Mouse (Mus musculus) limb, embryonic 14.5 days (tissue): ENCODE measurements around the gene Il17ra. TPM values are rescaled to one million over a fixed set of nuclear protein-coding genes. Genes with fewer than 3 reads are reported as not detected.

Source experiments
- ATAC-seq: fragments of 200-750 bp; cut with Nextera tagmentation; 2 replicates; pipeline ENCODE4 v1.8.0; 2017; ENCODE audit warnings: low read depth, moderate number of reproducible peaks, moderate TSS enrichment; ENCODE audit not compliant: low FRiP score
- DNase-seq: peaks from one replicate; pipeline ENCODE4 v3.0.0-alpha.2; 2015; ENCODE audit warnings: low spot score
- H3K27ac ChIP-seq: fragments of 300-500 bp; sonication (generic); replicated peaks from 2 replicates; pipeline ENCODE4 v1.5.1; 2014; ENCODE audit warnings: low read depth, mild to moderate bottlenecking, low read length, moderate library complexity, mixed read lengths
- H3K27me3 ChIP-seq: fragments of 300-500 bp; sonication (generic); 2 replicates; pipeline ENCODE4 v1.6.1; 2014; ENCODE audit warnings: low read length, mixed read lengths; ENCODE audit not compliant: control insufficient read depth, insufficient read depth
- H3K36me3 ChIP-seq: fragments of 300-500 bp; sonication (generic); 2 replicates; pipeline ENCODE4 v1.6.1; 2014; ENCODE audit warnings: mild to moderate bottlenecking, low read length, moderate library complexity, mixed read lengths; ENCODE audit not compliant: control insufficient read depth, insufficient read depth
- H3K4me1 ChIP-seq: fragments of 300-500 bp; sonication (generic); 2 replicates; pipeline ENCODE4 v1.6.1; 2014; ENCODE audit warnings: antibody characterized with exemption, low read length, mixed read lengths; ENCODE audit not compliant: control insufficient read depth, insufficient read depth
- H3K4me2 ChIP-seq: fragments of 300-500 bp; sonication (generic); replicated peaks from 2 replicates; pipeline ENCODE4 v1.6.1; 2014; ENCODE audit warnings: low read depth, mild to moderate bottlenecking, low read length, moderate library complexity; ENCODE audit not compliant: severe bottlenecking
- H3K4me3 ChIP-seq: fragments of 300-500 bp; sonication (generic); replicated peaks from 2 replicates; pipeline ENCODE4 v1.5.1; 2014; ENCODE audit warnings: low read length
- H3K9ac ChIP-seq: fragments of 300-500 bp; sonication (generic); 2 replicates; pipeline ENCODE4 v1.6.1; 2014; ENCODE audit warnings: mild to moderate bottlenecking, low read depth, low read length, moderate library complexity; ENCODE audit not compliant: severe bottlenecking
- H3K9me3 ChIP-seq: fragments of 300-500 bp; sonication (generic); 2 replicates; pipeline ENCODE4 v1.6.1; 2016; ENCODE audit warnings: low read length; ENCODE audit not compliant: control insufficient read depth
- POLR2A ChIP-seq: fragments of 200-500 bp; IDR thresholded peaks from 2 replicates; pipeline ENCODE4 v1.8.0; 2012; ENCODE audit warnings: inconsistent platforms, mild to moderate bottlenecking, moderate library complexity, borderline replicate concordance; ENCODE audit not compliant: insufficient read depth, insufficient read length; ENCODE audit errors: extremely low read depth
- WGBS: fragments of 180-500 bp; shearing (Covaris S2); extraction: QIAGEN DNeasy Blood & Tissue Kit; methylation state at CpG from one replicate; pipeline ENCODE4 v1.1.7; 2014; 5-methylcytosine and 5-hydroxymethylcytosine counted together
- polyA plus RNA-seq, 2 experiments: library from polyadenylated mRNA; depleted of rRNA in 1 of 2; stranded (reverse) in 1 of 2; unstranded in 1 of 2; fragments of >200 nt; fragmentation: Nextera tagmentation in 1 of 2; extraction: Ambion mirVana in 1 of 2; gene quantifications; 2 replicates each; pipeline versions ENCODE4 v1.2.1 to v1.2.3; 2012 to 2014

Il17ra gene
- polyA plus RNA-seq, 2 experiments: 3.1 to 6.0 TPM

GRCm38 (mm10) chr6:120452384-120453102, 10.5 kb upstream of the Il17ra start:
- WGBS: 89% methylated on average over 11 of the region's 11 CpGs
- Histone ChIP-seq H3K9me3 (no peaks in the 10 kb centered on the region), H3K4me3 (no peak overlapping the region), H3K4me2 (no peak overlapping the region), H3K27ac (no peak overlapping the region), H3K27me3 (no peaks in the 10 kb centered on the region), H3K36me3 (no peaks in the 10 kb centered on the region), H3K4me1 (0 out of 2 replicates have a peak, but pooled peaks cover 3% of the 10 kb centered on the region), H3K9ac (no peak overlapping the region)
- TF ChIP-seq POLR2A: no peak
- DNase-seq (no peak), ATAC-seq (no peak)

- no peak overlapping the region for H3K4me2 ChIP-seq
- no peak overlapping the region for H3K4me3 ChIP-seq
- H3K27ac ChIP-seq: no peak overlapping the region
- H3K9ac ChIP-seq: no peak overlapping the region
- WGBS: 82% methylated on average over 5 of the region's 5 CpGs
- DNase-seq (no peak), ATAC-seq (no peak)
- H3K9me3 ChIP-seq: no peaks in the 10 kb centered on the region
- no peaks in the 10 kb centered on the region for H3K36me3 ChIP-seq
- H3K27me3 ChIP-seq: no peaks in the 10 kb centered on the region
- TF ChIP-seq POLR2A: no peak
- 0 out of 2 replicates have a peak, but pooled peaks cover 3% of the 10 kb centered on the region for H3K4me1 ChIP-seq
Observed at GRCm38 (mm10) chr6:120453103-120453445, 10.0 kb upstream of the Il17ra start.

DNA sequence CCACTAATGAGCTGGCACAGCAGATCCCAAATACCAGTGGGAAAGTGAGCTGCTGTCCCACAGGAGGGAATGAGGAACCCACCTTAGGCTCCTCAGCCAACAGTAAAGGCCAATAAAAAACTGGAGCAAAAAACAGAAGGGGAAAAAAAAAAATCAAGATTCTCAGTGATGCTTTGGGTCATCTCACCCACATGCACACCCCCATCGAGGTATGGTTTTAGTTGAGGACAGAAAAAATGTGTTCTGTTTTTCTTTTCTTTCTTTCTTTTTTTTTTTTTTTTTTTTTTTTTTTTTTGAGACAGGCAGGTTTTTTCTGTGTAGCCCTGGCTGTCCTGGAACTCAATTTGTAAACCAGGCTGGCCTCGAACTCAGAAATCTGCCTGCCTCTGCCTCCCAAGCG, 9.5 kb upstream of the Il17ra start:
- WGBS: 95% methylated on average over 3 of the region's 3 CpGs
- no peak overlapping the region for H3K27ac ChIP-seq
- no peaks in the 10 kb centered on the region for H3K27me3 ChIP-seq
- H3K4me3 ChIP-seq: no peak overlapping the region
- 0 out of 2 replicates have a peak, but pooled peaks cover 3% of the 10 kb centered on the region for H3K4me1 ChIP-seq
- H3K36me3 ChIP-seq: no peaks in the 10 kb centered on the region
- no peak overlapping the region for H3K4me2 ChIP-seq
- H3K9ac ChIP-seq: no peak overlapping the region
- ATAC-seq (no peak), DNase-seq (no peak)
- no peak for TF ChIP-seq POLR2A
- H3K9me3 ChIP-seq: no peaks in the 10 kb centered on the region

DNA sequence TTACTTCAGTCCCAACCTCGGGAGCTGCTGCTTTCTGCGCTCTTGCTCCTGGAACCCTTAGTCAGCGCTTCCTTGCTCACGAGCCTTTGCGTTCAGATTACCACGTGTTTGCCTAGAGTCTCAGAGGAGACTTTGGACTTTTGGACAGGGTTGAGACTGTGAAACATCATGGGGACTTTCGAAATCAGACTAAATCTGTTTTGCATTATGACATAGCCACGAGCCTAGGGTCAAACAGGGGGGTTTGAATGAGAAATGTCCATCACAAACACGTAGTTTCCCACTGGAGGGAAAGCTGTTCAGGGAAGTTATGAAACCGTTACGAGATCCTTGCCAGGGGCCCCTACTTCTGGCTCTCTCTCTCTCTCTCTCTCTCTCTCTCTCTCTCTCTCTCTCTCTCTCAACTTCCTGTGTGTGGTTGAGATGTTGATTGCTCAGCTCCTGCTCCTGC, 8.4 kb upstream of the Il17ra start:
- Histone ChIP-seq H3K4me2 (no peak overlapping the region), H3K9me3 (no peaks in the 10 kb centered on the region), H3K4me1 (0 out of 2 replicates have a peak, but pooled peaks cover 3% of the 10 kb centered on the region), H3K27me3 (no peaks in the 10 kb centered on the region), H3K27ac (no peak overlapping the region), H3K4me3 (no peak overlapping the region), H3K9ac (no peak overlapping the region), H3K36me3 (no peaks in the 10 kb centered on the region)
- DNase-seq (peak; percentile 54), ATAC-seq (peak; percentile 62)
- TF ChIP-seq POLR2A: no peak
- WGBS: 27% methylated on average over 11 of the region's 11 CpGs

- H3K9me3 ChIP-seq: no peaks in the 10 kb centered on the region
- H3K27me3 ChIP-seq: peaks cover 10% of the 10 kb centered on the region; the same call in 1 of the 2 replicates
- H3K4me2 ChIP-seq: no peak overlapping the region
- ATAC-seq: no peak
- DNase-seq: no peak
- 69% methylated on average over 7 of the region's 7 CpGs for WGBS
- H3K27ac ChIP-seq: no peak overlapping the region
- H3K9ac ChIP-seq: no peak overlapping the region
- no peak for TF ChIP-seq POLR2A
- no peaks in the 10 kb centered on the region for H3K36me3 ChIP-seq
- H3K4me3 ChIP-seq: no peak overlapping the region
- 0 out of 2 replicates have a peak, but pooled peaks cover 3% of the 10 kb centered on the region for H3K4me1 ChIP-seq
Observed at GRCm38 (mm10) chr6:120457074-120457473, 6.0 kb upstream of the Il17ra start.
